Mouse (Mus musculus) C2C12 (cell line): ENCODE results near the gene Uvrag. TPM values are rescaled to one million over a fixed set of nuclear protein-coding genes. Genes with fewer than 3 reads are reported as not detected.

Experiments
- H3K27me3 ChIP-seq: one replicate; pipeline ENCODE4 v1.6.1; 2011; ENCODE audit not compliant: control insufficient read depth, insufficient read depth, insufficient read length
- H3K36me3 ChIP-seq: one replicate; pipeline ENCODE4 v1.6.1; 2011; ENCODE audit not compliant: control insufficient read depth, insufficient read depth
- H3K4me3 ChIP-seq: one replicate; pipeline ENCODE4 v1.5.1; 2011; ENCODE audit warnings: mild to moderate bottlenecking, control low read depth; ENCODE audit not compliant: poor library complexity, insufficient read depth, severe bottlenecking
- H3K79me2 ChIP-seq: one replicate; pipeline ENCODE4 v1.6.1; 2011; ENCODE audit not compliant: control insufficient read depth, insufficient read depth
- H3K79me3 ChIP-seq: one replicate; pipeline ENCODE4 v1.6.1; 2011; ENCODE audit warnings: low read depth, control low read depth
- H3ac ChIP-seq: one replicate; pipeline ENCODE3; 2011; ENCODE audit warnings: low read depth; ENCODE audit not compliant: control insufficient read depth, insufficient read length
- CEBPB ChIP-seq: IDR thresholded peaks from one replicate; pipeline ENCODE4 v1.6.1; 2011; ENCODE audit warnings: low read depth, mild to moderate bottlenecking, control low read depth, moderate library complexity
- CTCF ChIP-seq: IDR thresholded peaks from one replicate; pipeline ENCODE4 v1.5.1; 2011; ENCODE audit not compliant: control insufficient read depth, insufficient read depth, insufficient read length
- FOSL1 ChIP-seq: IDR thresholded peaks from one replicate; pipeline ENCODE4 v1.8.0; 2011; ENCODE audit warnings: mild to moderate bottlenecking, low read length; ENCODE audit not compliant: poor library complexity, insufficient read depth, severe bottlenecking
- MAX ChIP-seq: IDR thresholded peaks from one replicate; pipeline ENCODE4 v1.6.1; 2011; ENCODE audit warnings: mild to moderate bottlenecking, control low read depth
- MYOD1 ChIP-seq: IDR thresholded peaks from one replicate; pipeline ENCODE4 v1.6.1; 2011; ENCODE audit warnings: low read depth; ENCODE audit not compliant: control insufficient read depth, insufficient read length
- MYOG ChIP-seq: IDR thresholded peaks from one replicate; pipeline ENCODE4 v1.6.1; 2011; ENCODE audit not compliant: control insufficient read depth, insufficient read length; ENCODE audit errors: extremely low read depth
- USF1 ChIP-seq: IDR thresholded peaks from one replicate; pipeline ENCODE4 v1.6.1; 2011; ENCODE audit warnings: low read depth, mild to moderate bottlenecking, control low read depth, moderate library complexity
- polyA plus RNA-seq: library from polyadenylated mRNA; unstranded; fragments of >200 nt; fragmentation: generic; extraction: Trizol; gene quantifications from one replicate; pipeline ENCODE4 v1.2.1, GENCODE M21; 2012; ENCODE audit warnings: missing spikeins

Gene Uvrag
- polyA plus RNA-seq, 1 experiment, result 9.0 TPM

GRCm38 (mm10) chr7:99114006-99114726 is 26.8 kb downstream of the Uvrag start:
- Histone ChIP-seq H3K27me3 (no peaks in the 10 kb centered on the region), H3K36me3 (peaks cover 6% of the 10 kb centered on the region), H3K79me3 (no peaks in the 10 kb centered on the region), H3K4me3 (no peak overlapping the region), H3K79me2 (no peaks in the 10 kb centered on the region), H3ac (no peak overlapping the region)
- TF ChIP-seq FOSL1 (no peak), CEBPB (no peak), MYOD1 (no peak), CTCF (no peak), USF1 (no peak), MYOG (no peak)

- TF ChIP-seq USF1, result no peak
- no peak for TF ChIP-seq MYOD1
- TF ChIP-seq MAX, result no peak
- no peak for TF ChIP-seq MYOG
- no peak for TF ChIP-seq CEBPB
- TF ChIP-seq FOSL1, result no peak
- H3K79me2 ChIP-seq, result no peaks in the 10 kb centered on the region
These were observed 33.4 kb downstream of the Uvrag start for GRCm38 (mm10) chr7:99107566-99107965.

GRCm38 (mm10) chr7:99106714-99107270 is 34.1 kb downstream of the Uvrag start:
- H3K4me3 ChIP-seq, result no peak overlapping the region
- H3K79me2 ChIP-seq, result no peaks in the 10 kb centered on the region
- TF ChIP-seq MYOG (no peak), MAX (no peak), FOSL1 (no peak)
- no peaks in the 10 kb centered on the region for H3K27me3 ChIP-seq
- no peaks in the 10 kb centered on the region for H3K36me3 ChIP-seq
- no peak overlapping the region for H3ac ChIP-seq
- H3K79me3 ChIP-seq, result no peaks in the 10 kb centered on the region

More at GRCm38 (mm10) chr7:99107566-99107965, 33.4 kb downstream of the Uvrag start:
- H3K4me3 ChIP-seq, result no peak overlapping the region
- no peak overlapping the region for H3ac ChIP-seq
- H3K36me3 ChIP-seq, result no peaks in the 10 kb centered on the region
- H3K27me3 ChIP-seq, result no peaks in the 10 kb centered on the region
- no peaks in the 10 kb centered on the region for H3K79me3 ChIP-seq

- no peaks in the 10 kb centered on the region for H3K27me3 ChIP-seq
- no peaks in the 10 kb centered on the region for H3K79me3 ChIP-seq
- H3K79me2 ChIP-seq, result no peaks in the 10 kb centered on the region
- no peak overlapping the region for H3ac ChIP-seq
- H3K36me3 ChIP-seq, result no peaks in the 10 kb centered on the region
- TF ChIP-seq MYOG, result no peak
- no peak for TF ChIP-seq CEBPB
- no peak for TF ChIP-seq CTCF
- TF ChIP-seq MYOD1, result no peak
- no peak for TF ChIP-seq MAX
- TF ChIP-seq USF1, result no peak
- no peak for TF ChIP-seq FOSL1
- no peak overlapping the region for H3K4me3 ChIP-seq
These were observed 39.0 kb downstream of the Uvrag start for GRCm38 (mm10) chr7:99101767-99102593.

GRCm38 (mm10) chr7:99101076-99101475 is 39.9 kb downstream of the Uvrag start:
- no peak overlapping the region for H3ac ChIP-seq
- no peaks in the 10 kb centered on the region for H3K36me3 ChIP-seq
- TF ChIP-seq USF1 (no peak), MYOG (no peak), MAX (no peak), CEBPB (no peak), FOSL1 (no peak), CTCF (no peak), MYOD1 (no peak)
- no peak overlapping the region for H3K4me3 ChIP-seq
- H3K79me3 ChIP-seq, result no peaks in the 10 kb centered on the region
- H3K79me2 ChIP-seq, result no peaks in the 10 kb centered on the region
- H3K27me3 ChIP-seq, result no peaks in the 10 kb centered on the region
